Mouse (Mus musculus) B cell, adult 67 days (primary cell): ENCODE data around the gene Nup133. TPM values are rescaled to one million over a fixed set of nuclear protein-coding genes. Genes with fewer than 3 reads are reported as not detected.

Experiments used
- total RNA-seq, 2 experiments: library from RNA; stranded (reverse); gene quantifications; 4 replicates each; pipeline ENCODE4 v1.2.4; 2023

Gene Nup133
- total RNA-seq: 10 to 100 TPM; 28.9 to 34.5 TPM

GRCm38 (mm10) chr8:123948942-123949685 is at the start of gene Nup133:
Gene Nup133, minus strand, starts transcription at chr8:123949265.

GRCm38 (mm10) chr8:123982826-123983400 is 33.8 kb upstream of the Nup133 start, which contains the start of gene Abcb10:
Gene Abcb10, minus strand, starts transcription at chr8:123983122.

GRCm38 (mm10) chr8:123894502-123895097 is 54.5 kb downstream of the Nup133 start, which contains the start of gene Acta1:
Gene Acta1, minus strand, starts transcription at chr8:123894751.

GRCm38 (mm10) chr8:123859648-123860259 is 89.3 kb downstream of the Nup133 start, which contains the start of gene Ccsap:
Gene Ccsap, minus strand, starts transcription at chr8:123860209.

Other genes with a start within 250 kb of the Nup133 start
- not detected for gene Rab4a, start 143.3 kb downstream of the Nup133 start, total RNA-seq
- gene Ccsap, start 89.1 kb downstream of the Nup133 start, total RNA-seq: 10 to 100 TPM; 14.2 to 17.0 TPM
- not detected for gene Acta1, start 54.5 kb downstream of the Nup133 start, total RNA-seq
- gene Abcb10, start 33.9 kb upstream of the Nup133 start, total RNA-seq: 10 to 100 TPM; 15.2 to 16.0 TPM
- gene Taf5l, start 72.1 kb upstream of the Nup133 start, total RNA-seq: 10 to 100 TPM; 56.9 to 58.9 TPM
- 10 to 100 TPM; 22.1 to 22.9 TPM for gene Urb2, start 72.2 kb upstream of the Nup133 start, total RNA-seq